8 mouse cellular contexts compared by ENCODE assay signal in genomic region chr3:105894601-105895592, GRCm38 (mm10). TPM values are rescaled to one million over a fixed set of nuclear protein-coding genes. Genes with fewer than 3 reads are reported as not detected.
A peak's percentile ranks its signal among the peaks of the same experiment; 100 is the strongest.
DNase-seq lines count a peak whose midpoint lies in the region; TF ChIP-seq lines count a peak whose summit lies in the region.

No protein-coding gene starts in this region.

- H3K27me3 ChIP-seq in MEL (ENCODE audit: control insufficient read depth in 1 of 2, insufficient read depth in 2 of 2, low read length in 2 of 2) = no peaks in the 10 kb centered on the region

- peaks cover 0 to 19% of the 10 kb centered on the region in 2 experiments; a peak in 2 of 4 replicates for H3K36me3 ChIP-seq in MEL (ENCODE audit: control insufficient read depth in 1 of 2, insufficient read depth in 2 of 2, low read length in 2 of 2)

- H3K4me3 ChIP-seq in MEL (ENCODE audit: control insufficient read depth in 1 of 2, insufficient read depth in 1 of 2, low read depth in 2 of 2, low read length in 2 of 2) = peak overlapping the region; percentile 45 to 71

- no peaks in the 10 kb centered on the region for H3K9me3 ChIP-seq in MEL (replicated peaks; ENCODE audit: insufficient read depth, low read length)

- peak overlapping the region; percentile 90 for H3K27ac ChIP-seq in MEL (ENCODE audit: control insufficient read depth, low read depth, low read length)

- TF ChIP-seq EP300 in MEL (IDR thresholded peaks at IDR 0.05; ENCODE audit: low read depth in 1 of 2, low read length in 2 of 2) = peak; percentile 63; a peak in 2 of 4 replicates

- peaks cover 7 to 38% of the 10 kb centered on the region in 2 experiments for H3K4me1 ChIP-seq in MEL (ENCODE audit: control insufficient read depth in 1 of 2, insufficient read depth in 2 of 2, low read length in 2 of 2)

- TF ChIP-seq POLR2A in MEL (IDR thresholded peaks at IDR 0.05; ENCODE audit: control insufficient read depth in 1 of 2, insufficient read depth in 1 of 2, low read depth in 1 of 2, low read length in 2 of 2, poor library complexity in 1 of 2) = peak in 1 of 2 experiments; percentile 20; a peak in 2 of 4 replicates

- peak; percentile 96 for TF ChIP-seq RAD21 in MEL (IDR thresholded peaks at IDR 0.05; ENCODE audit: low read depth, low read length)

- DNase-seq in 3T3-L1 (ENCODE audit: low read depth, low spot score) (peak; percentile 92), MEL (ENCODE audit: low read depth, low spot score) (peak; percentile 96)
- peak; percentile 26 for DNase-seq in cerebellum, adult 9-11 months
- DNase-seq in heart, adult 9 months (ENCODE audit: low spot score in 2 of 2) = peak; percentile 91 to 96
- peak; percentile 86 to 93 for DNase-seq in kidney, postnatal 36 days
- peak; percentile 96 to 97 for DNase-seq in lung, adult 18-20 months
- peak; percentile 38 for DNase-seq in right cerebral cortex, postnatal 25 days
- DNase-seq in urinary bladder, postnatal 25 days (ENCODE audit: low spot score) = peak; percentile 93

- H3K79me2 ChIP-seq in MEL (ENCODE audit: control insufficient read depth, insufficient read depth, low read length, poor library complexity) = no peaks in the 10 kb centered on the region

- peak; percentile 61 to 93 (median 92) for TF ChIP-seq CTCF in MEL (IDR thresholded peaks at IDR 0.05 in 2 of 3, conservative IDR thresholded peaks at IDR 0.05 in 1 of 3; ENCODE audit: control insufficient read depth in 1 of 3, insufficient read depth in 1 of 3, low read depth in 2 of 3, low read length in 3 of 3, poor library complexity in 1 of 3, severe bottlenecking in 1 of 3)

- H3K9ac ChIP-seq in MEL (ENCODE audit: control insufficient read depth, low read depth, low read length, poor library complexity, severe bottlenecking) = peak overlapping the region; percentile 59

TF ChIP-seq in MEL, 35 proteins besides CTCF, POLR2A, EP300 and RAD21:
- TF ChIP-seq POLR2AphosphoS2 (IDR thresholded peaks at IDR 0.05; ENCODE audit: low read length) = no peak
- TF ChIP-seq TCF12 (IDR thresholded peaks at IDR 0.05; ENCODE audit: low read depth, low read length) = no peak; the same call in 1 of the 2 replicates
- TF ChIP-seq MYB (IDR thresholded peaks at IDR 0.05; ENCODE audit: low read depth, low read length) = no peak
- TF ChIP-seq BHLHE40 (IDR thresholded peaks at IDR 0.05; ENCODE audit: borderline replicate concordance, low read depth, low read length) = no peak
- no peak for TF ChIP-seq USF2 (IDR thresholded peaks at IDR 0.05; ENCODE audit: borderline replicate concordance in 1 of 2, insufficient read depth in 1 of 2, low read depth in 1 of 2, low read length in 2 of 2)
- TF ChIP-seq CHD2 (IDR thresholded peaks at IDR 0.05; ENCODE audit: low read length) = no peak
- peak; percentile 76 for TF ChIP-seq MAX (IDR thresholded peaks at IDR 0.05; ENCODE audit: low read length)
- TF ChIP-seq ELF1 (IDR thresholded peaks at IDR 0.05; ENCODE audit: low read depth, low read length) = 0 out of 2 replicates have a peak, but pooled peaks have one; percentile 16
- peak; percentile 84; the same call in 1 of the 2 replicates for TF ChIP-seq MXI1 (IDR thresholded peaks at IDR 0.05; ENCODE audit: low read depth, low read length)
- TF ChIP-seq UBTF (IDR thresholded peaks at IDR 0.05; ENCODE audit: borderline replicate concordance, insufficient read depth, low read depth, low read length) = no peak
- TF ChIP-seq USF1 (IDR thresholded peaks at IDR 0.05; ENCODE audit: low read depth, low read length) = no peak
- TF ChIP-seq TAL1 (IDR thresholded peaks at IDR 0.05; ENCODE audit: low read length) = no peak
- peak; percentile 31; the same call in 1 of the 2 replicates for TF ChIP-seq NELFE (IDR thresholded peaks at IDR 0.05; ENCODE audit: low read depth, low read length)
- TF ChIP-seq ZKSCAN1 (IDR thresholded peaks at IDR 0.05; ENCODE audit: low read depth, low read length) = no peak
- TF ChIP-seq ZMIZ1 (IDR thresholded peaks at IDR 0.05; ENCODE audit: low read depth, low read length) = no peak
- peak; percentile 59; the same call in 1 of the 2 replicates for TF ChIP-seq HCFC1 (IDR thresholded peaks at IDR 0.05; ENCODE audit: low read depth, low read length)
- no peak for TF ChIP-seq MAFK (IDR thresholded peaks at IDR 0.05; ENCODE audit: borderline replicate concordance, low read depth, low read length)
- no peak for TF ChIP-seq GABPA (IDR thresholded peaks at IDR 0.05; ENCODE audit: low read depth, low read length)
- TF ChIP-seq POLR2AphosphoS5 (IDR thresholded peaks at IDR 0.05; ENCODE audit: borderline replicate concordance, low read depth, low read length) = no peak
- peak; percentile 95 for TF ChIP-seq JUND (IDR thresholded peaks at IDR 0.05; ENCODE audit: low read depth, low read length)
- peak; percentile 98 for TF ChIP-seq ZC3H11A (IDR thresholded peaks at IDR 0.05; ENCODE audit: low read depth, low read length)
- no peak for TF ChIP-seq MEF2A (IDR thresholded peaks at IDR 0.05; ENCODE audit: extremely low read depth, insufficient replicate concordance, low read depth, low read length, poor library complexity, severe bottlenecking)
- TF ChIP-seq SMC3 (IDR thresholded peaks at IDR 0.05; ENCODE audit: low read depth, low read length) = peak; percentile 97
- peak; percentile 76 for TF ChIP-seq SIN3A (IDR thresholded peaks at IDR 0.05; ENCODE audit: low read length)
- peak; percentile 65 for TF ChIP-seq MAZ (IDR thresholded peaks at IDR 0.05; ENCODE audit: low read depth, low read length)
- peak; percentile 64 for TF ChIP-seq TBP (IDR thresholded peaks at IDR 0.05; ENCODE audit: low read depth, low read length)
- 0 out of 2 replicates have a peak, but pooled peaks have one; percentile 15 for TF ChIP-seq GATA1 (IDR thresholded peaks at IDR 0.05; ENCODE audit: low read depth, low read length)
- no peak for TF ChIP-seq NRF1 (IDR thresholded peaks at IDR 0.05; ENCODE audit: insufficient read depth, low read depth, low read length, poor library complexity, severe bottlenecking)
- TF ChIP-seq MYC (IDR thresholded peaks at IDR 0.05; ENCODE audit: low read depth, low read length) = peak; percentile 91; the same call in 1 of the 2 replicates
- no peak for TF ChIP-seq KAT2A (conservative IDR thresholded peaks at IDR 0.05; ENCODE audit: low read depth, low read length)
- TF ChIP-seq ZNF384 (IDR thresholded peaks at IDR 0.05; ENCODE audit: low read depth, low read length) = peak; percentile 6; the same call in 1 of the 2 replicates
- TF ChIP-seq ETS1 (IDR thresholded peaks at IDR 0.05; ENCODE audit: low read depth, low read length) = peak; percentile 85
- TF ChIP-seq E2F4 (IDR thresholded peaks at IDR 0.05; ENCODE audit: borderline replicate concordance, low read depth, low read length) = no peak
- TF ChIP-seq RCOR1 (IDR thresholded peaks at IDR 0.05; ENCODE audit: low read depth, low read length) = no peak; the same call in 1 of the 2 replicates
- no peak for TF ChIP-seq CHD1 (IDR thresholded peaks at IDR 0.05; ENCODE audit: low read depth, low read length)

RNA-seq across cellular contexts. Expression of gene Tmigd3, which starts 24.2 kb away (rescaled TPM):
- 0.27 and 0.39 TPM in 2 replicates for total RNA-seq in MEL (2012; rRNA removed)
- polyA plus RNA-seq in MEL (2012; ENCODE audit: insufficient read depth in 1 of 2, insufficient read length in 2 of 2, low read depth in 1 of 2, low replicate concordance in 2 of 2, missing spikeins in 1 of 2) = under 1 TPM in 1 of 2 experiments, not detected in 1; 0.36 TPM

RNA-seq across cellular contexts. Expression of gene Adora3, which starts 24.2 kb away (rescaled TPM):
- total RNA-seq in MEL (2012; rRNA removed) = 0.36 and 0.42 TPM in 2 replicates
- polyA plus RNA-seq in MEL (2012; ENCODE audit: insufficient read depth in 1 of 2, insufficient read length in 2 of 2, low read depth in 1 of 2, low replicate concordance in 2 of 2, missing spikeins in 1 of 2) = under 1 TPM in 1 of 2 experiments, not detected in 1; 0.65 TPM

RNA-seq across cellular contexts. Expression of gene I830077J02Rik, which starts 37.6 kb away (rescaled TPM):
- 2.8 and 5.9 TPM in 2 replicates for total RNA-seq in MEL (2012; rRNA removed)
- 1 to 10 TPM in 1 of 2 experiments, not detected in 1; 9.4 TPM for polyA plus RNA-seq in MEL (2012; ENCODE audit: insufficient read depth in 1 of 2, insufficient read length in 2 of 2, low read depth in 1 of 2, low replicate concordance in 2 of 2, missing spikeins in 1 of 2)

Comparison
In these comparisons a context has a peak if more than half of its experiments do, and no peak if none do; other contexts are left out.
1. Peak in every context shown above with its lines: DNase-seq, H3K4me3 ChIP-seq and H3K27ac ChIP-seq.
2. DNase-seq: peak in every context shown above with its lines; median percentile 96 in lung, adult 18-20 months; 96 in MEL; 94 in heart, adult 9 months; 93 in urinary bladder, postnatal 25 days; 92 in 3T3-L1; 90 in kidney, postnatal 36 days; 38 in right cerebral cortex, postnatal 25 days; 26 in cerebellum, adult 9-11 months.